Mouse (Mus musculus): ENCODE measurements at regions not wholly inside any gene's neighbourhood (a gene's known extent, or its start where the extent isn't known, plus 50 kb on each side); places are given as distances from the start of the nearest gene placed in this dataset.

- DNase-seq, result no peak
Observed at GRCm38 (mm10) chr5:53329591-53329990, 62.7 kb downstream of the Smim20 start.

- no peak for DNase-seq
Observed at GRCm38 (mm10) chr5:53336704-53337103, 69.8 kb downstream of the Smim20 start.

- no peak for DNase-seq
Observed at GRCm38 (mm10) chr5:53337816-53338215, 70.9 kb downstream of the Smim20 start.

GRCm38 (mm10) chr5:53345164-53345563, 78.3 kb downstream of the Smim20 start:
- DNase-seq, result peak; percentile 27

- DNase-seq, result peak; percentile 29
Observed at GRCm38 (mm10) chr5:53346028-53346427, 79.1 kb downstream of the Smim20 start.

- no peak for DNase-seq
Observed at GRCm38 (mm10) chr5:53346756-53347155, 79.9 kb downstream of the Smim20 start.

GRCm38 (mm10) chr5:53352852-53353251, 86.0 kb downstream of the Smim20 start:
- no peak for DNase-seq

- no peak for DNase-seq
Observed at GRCm38 (mm10) chr5:53354296-53354695, 87.4 kb downstream of the Smim20 start.

- peak; percentile 86 for DNase-seq
Observed at GRCm38 (mm10) chr5:53355069-53355468, 88.2 kb downstream of the Smim20 start.

- no peak for DNase-seq
Observed at GRCm38 (mm10) chr5:53357086-53357608, 90.3 kb downstream of the Smim20 start.

- no peak for DNase-seq
Observed at GRCm38 (mm10) chr5:53358181-53358580, 91.3 kb downstream of the Smim20 start.

GRCm38 (mm10) chr5:53359887-53360286, 93.0 kb downstream of the Smim20 start:
- DNase-seq, result no peak

- no peak for DNase-seq
Observed at GRCm38 (mm10) chr5:53361295-53361694, 94.4 kb downstream of the Smim20 start.

- no peak for DNase-seq
Observed at GRCm38 (mm10) chr5:53363898-53364297, 97.0 kb downstream of the Smim20 start.

- no peak for DNase-seq
Observed at GRCm38 (mm10) chr5:53366882-53367561, 98.9 kb upstream of the Rbpj start.

GRCm38 (mm10) chr5:53370272-53370671, 95.7 kb upstream of the Rbpj start:
- no peak for DNase-seq

GRCm38 (mm10) chr5:53371638-53372037, 94.3 kb upstream of the Rbpj start:
- peak; percentile 38 for DNase-seq

GRCm38 (mm10) chr5:53373315-53373714, 92.6 kb upstream of the Rbpj start:
- DNase-seq, result no peak

- DNase-seq, result no peak
Observed at GRCm38 (mm10) chr5:53376856-53377255, 89.1 kb upstream of the Rbpj start.

GRCm38 (mm10) chr5:53377698-53378097, 88.3 kb upstream of the Rbpj start:
- DNase-seq, result no peak

- DNase-seq, result no peak
Observed at GRCm38 (mm10) chr5:53378106-53378505, 87.8 kb upstream of the Rbpj start.

GRCm38 (mm10) chr5:53378599-53378998, 87.4 kb upstream of the Rbpj start:
- no peak for DNase-seq

- no peak for DNase-seq
Observed at GRCm38 (mm10) chr5:53379612-53380011, 86.3 kb upstream of the Rbpj start.

GRCm38 (mm10) chr5:53380203-53380602, 85.7 kb upstream of the Rbpj start:
- no peak for DNase-seq
